Mouse (Mus musculus): ENCODE measurements around the gene St3gal2. TPM values are rescaled to one million over a fixed set of nuclear protein-coding genes. Genes with fewer than 3 reads are reported as not detected.

Gene St3gal2
- polyA plus RNA-seq (2012) = 14.0 and 17.7 TPM in 2 replicates

DNA sequence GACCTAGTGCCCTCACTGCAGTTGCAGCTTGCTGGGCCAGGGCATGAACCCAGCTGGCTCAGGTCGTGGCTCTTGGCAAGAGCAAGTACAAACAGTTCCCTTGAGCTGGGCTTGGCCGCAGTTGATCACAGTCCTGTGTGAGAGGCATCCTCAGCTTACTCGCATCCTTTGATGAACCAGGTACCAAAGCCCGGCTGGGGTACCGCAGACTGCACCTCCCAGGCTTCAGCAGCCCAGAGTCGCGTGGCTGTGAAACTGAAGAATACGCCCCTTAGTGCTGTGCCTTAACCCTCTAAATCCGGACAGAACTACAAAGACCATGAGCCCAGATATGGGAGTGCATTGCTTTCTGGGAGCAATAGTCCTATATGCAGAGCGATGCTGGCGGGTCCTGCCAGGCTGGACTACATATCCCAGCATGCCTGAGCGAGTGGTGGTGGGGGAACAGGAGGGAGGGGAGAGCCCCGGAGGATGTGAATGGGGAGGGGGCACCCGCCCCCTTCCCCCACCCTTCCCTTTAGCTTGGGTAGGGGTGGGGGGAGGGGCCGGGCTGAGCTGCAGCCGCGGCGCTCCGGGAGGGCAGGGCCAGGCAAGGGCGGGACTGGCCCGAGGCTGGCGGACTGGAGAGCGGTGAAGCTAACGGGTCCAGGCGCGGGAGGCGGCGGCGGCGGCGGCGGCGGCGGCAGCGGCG is at the start of gene St3gal2:
St3gal2 (plus strand) TSS at position 582 of the 691 bp plus-strand sequence.

DNA sequence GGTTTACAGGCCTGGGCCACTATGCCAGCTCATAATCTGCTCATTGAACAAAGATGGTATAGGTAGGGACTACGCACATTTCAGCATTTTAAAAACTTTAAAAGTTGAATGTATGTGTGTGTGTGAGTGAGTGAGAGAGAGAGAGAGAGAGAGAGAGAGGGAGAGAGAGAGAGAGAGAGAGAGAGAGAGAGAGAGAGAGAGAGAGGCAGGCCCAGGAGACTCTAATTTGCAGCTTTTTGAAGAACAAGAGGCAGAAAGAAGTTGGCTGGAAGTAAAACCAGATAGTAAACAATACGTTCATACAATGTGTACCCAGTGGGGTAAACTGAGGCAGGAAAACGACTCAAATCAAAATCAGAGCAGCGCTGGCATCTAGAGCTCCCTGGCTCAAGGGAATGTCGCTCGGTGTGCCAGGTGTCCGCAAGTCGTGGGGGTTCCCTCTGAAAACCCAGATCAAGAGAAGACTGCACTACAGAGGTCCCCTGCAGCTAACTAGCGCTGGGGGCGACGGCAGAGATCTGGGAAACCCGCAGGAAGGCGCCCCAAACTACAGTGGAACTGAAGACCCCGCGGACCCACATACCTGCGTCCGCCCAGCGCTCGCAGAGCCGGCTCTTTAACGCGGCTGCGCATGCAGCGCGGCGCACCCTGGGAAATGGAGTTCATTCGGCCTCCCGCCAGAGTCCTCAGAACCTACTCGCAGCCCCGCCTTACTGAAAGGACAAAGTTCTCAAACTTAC is 17.7 kb upstream of the St3gal2 start, which contains the start of gene Fuk:
Fuk (minus strand) TSS at position 650 of the 740 bp plus-strand sequence.

DNA sequence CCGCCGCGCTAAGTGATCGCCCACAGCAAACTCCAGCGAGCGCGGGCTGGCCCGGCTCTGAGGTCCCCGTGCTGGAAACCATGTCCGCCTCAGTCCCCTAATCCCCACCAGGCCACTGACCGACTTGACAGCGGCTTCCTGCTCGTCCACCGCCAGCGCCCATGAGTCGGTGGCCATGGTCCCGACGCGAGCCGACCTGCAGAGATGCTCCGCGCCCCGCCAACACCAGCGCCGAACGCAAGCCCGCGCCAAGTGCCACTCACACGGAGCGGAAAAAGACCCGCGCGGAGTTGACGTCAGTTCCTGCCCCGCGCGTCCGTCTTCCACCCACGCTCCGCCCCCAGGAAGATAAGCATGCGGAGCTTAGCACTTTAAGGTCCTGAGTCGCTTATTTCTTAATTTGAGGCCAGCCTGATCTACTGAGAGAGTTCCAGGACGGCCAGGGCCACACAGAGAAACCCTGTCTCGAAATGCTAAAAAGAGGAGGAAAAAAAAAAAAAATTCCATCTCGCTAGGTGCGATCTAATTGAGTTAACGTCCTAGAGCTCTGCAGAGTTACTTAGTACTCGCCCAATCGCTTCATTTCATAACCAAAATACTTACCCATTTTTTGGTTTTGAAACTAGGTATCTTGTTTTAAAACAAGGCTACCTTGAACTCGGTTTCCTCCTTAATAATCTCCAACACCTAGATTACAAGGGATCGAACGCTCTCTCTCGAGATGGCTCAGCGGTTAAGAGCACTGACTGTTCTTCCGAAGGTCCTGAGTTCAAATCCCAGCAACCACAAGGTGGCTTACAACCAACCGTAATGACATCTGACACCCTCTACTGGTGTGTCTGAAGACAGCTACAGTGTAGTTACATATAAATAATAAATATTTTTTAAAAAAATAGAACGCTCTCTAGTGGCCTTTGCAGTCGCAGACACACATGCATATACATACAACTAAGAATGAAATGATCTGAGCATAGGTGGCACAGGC is 78.1 kb downstream of the St3gal2 start, which contains the start of gene Ddx19a:
Ddx19a (minus strand) TSS at position 254 of the 985 bp plus-strand sequence.

Other genes with a start within 250 kb of the St3gal2 start
- 5.6 and 11.5 TPM in 2 replicates for gene Mtss1l, start 198.4 kb upstream of the St3gal2 start, polyA plus RNA-seq (2012)
- gene Il34, start 114.0 kb upstream of the St3gal2 start, polyA plus RNA-seq (2012) = not detected in 2 replicates
- gene Cog4, start 73.3 kb upstream of the St3gal2 start, polyA plus RNA-seq (2012) = 12.8 and 18.4 TPM in 2 replicates
- 9.8 and 10.7 TPM in 2 replicates for gene Sf3b3, start 73.1 kb upstream of the St3gal2 start, polyA plus RNA-seq (2012)
- gene Fuk, start 17.4 kb upstream of the St3gal2 start, polyA plus RNA-seq (2012) = 6.7 and 7.1 TPM in 2 replicates
- gene Ddx19a, start 77.9 kb downstream of the St3gal2 start, polyA plus RNA-seq (2012) = 46.3 and 58.1 TPM in 2 replicates
- 3.0 and 3.2 TPM in 2 replicates for gene Ddx19b, start 111.8 kb downstream of the St3gal2 start, polyA plus RNA-seq (2012)
- gene Aars, start 113.2 kb downstream of the St3gal2 start, polyA plus RNA-seq (2012) = 14.1 and 17.4 TPM in 2 replicates
- gene Exosc6, start 136.4 kb downstream of the St3gal2 start, polyA plus RNA-seq (2012) = 113 and 121 TPM in 2 replicates
- 0.06 and 0.09 TPM in 2 replicates for gene Clec18a, start 172.5 kb downstream of the St3gal2 start, polyA plus RNA-seq (2012)
- gene Pdpr, start 174.7 kb downstream of the St3gal2 start, polyA plus RNA-seq (2012) = 4.3 and 4.5 TPM in 2 replicates

All from megakaryocyte-erythroid progenitor cell, adult 5 weeks (primary cell).